Mouse (Mus musculus) T-cell, adult 2 months (primary cell): ENCODE results near the gene Prss56.

ENCODE experiments used
- DNase-seq: peaks from one replicate; pipeline ENCODE4 v3.0.0; 2022; ENCODE audit warnings: low spot score

Gene Prss56

DNA sequence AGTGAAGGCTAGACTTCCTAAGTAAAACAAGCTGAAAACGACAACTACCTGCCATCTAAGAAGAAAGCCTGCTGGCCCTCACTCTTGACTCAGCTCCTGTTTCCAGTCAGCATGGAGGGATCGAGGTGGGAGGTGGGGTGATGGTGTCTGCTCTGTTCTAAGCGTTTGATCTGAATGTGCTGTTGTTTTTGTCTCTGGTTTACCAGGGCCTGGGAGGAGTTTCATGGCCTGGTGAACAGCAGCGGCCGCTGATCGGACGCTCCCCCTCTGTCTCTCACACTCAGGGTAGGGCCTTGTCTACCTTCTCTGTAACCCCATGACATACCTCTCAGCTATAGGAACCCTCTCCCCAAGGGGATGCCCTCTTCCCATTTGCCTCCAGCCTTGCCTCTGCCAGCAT is 49.1 kb downstream of the Prss56 start:
- no peak for DNase-seq
